Mouse (Mus musculus) cerebellum, adult 8-10 months (tissue): Measurements from ENCODE around the gene Mrpl54.

Experiments
- DNase-seq: peaks from one replicate; pipeline ENCODE4 v3.0.0; 2022

Gene Mrpl54

DNA sequence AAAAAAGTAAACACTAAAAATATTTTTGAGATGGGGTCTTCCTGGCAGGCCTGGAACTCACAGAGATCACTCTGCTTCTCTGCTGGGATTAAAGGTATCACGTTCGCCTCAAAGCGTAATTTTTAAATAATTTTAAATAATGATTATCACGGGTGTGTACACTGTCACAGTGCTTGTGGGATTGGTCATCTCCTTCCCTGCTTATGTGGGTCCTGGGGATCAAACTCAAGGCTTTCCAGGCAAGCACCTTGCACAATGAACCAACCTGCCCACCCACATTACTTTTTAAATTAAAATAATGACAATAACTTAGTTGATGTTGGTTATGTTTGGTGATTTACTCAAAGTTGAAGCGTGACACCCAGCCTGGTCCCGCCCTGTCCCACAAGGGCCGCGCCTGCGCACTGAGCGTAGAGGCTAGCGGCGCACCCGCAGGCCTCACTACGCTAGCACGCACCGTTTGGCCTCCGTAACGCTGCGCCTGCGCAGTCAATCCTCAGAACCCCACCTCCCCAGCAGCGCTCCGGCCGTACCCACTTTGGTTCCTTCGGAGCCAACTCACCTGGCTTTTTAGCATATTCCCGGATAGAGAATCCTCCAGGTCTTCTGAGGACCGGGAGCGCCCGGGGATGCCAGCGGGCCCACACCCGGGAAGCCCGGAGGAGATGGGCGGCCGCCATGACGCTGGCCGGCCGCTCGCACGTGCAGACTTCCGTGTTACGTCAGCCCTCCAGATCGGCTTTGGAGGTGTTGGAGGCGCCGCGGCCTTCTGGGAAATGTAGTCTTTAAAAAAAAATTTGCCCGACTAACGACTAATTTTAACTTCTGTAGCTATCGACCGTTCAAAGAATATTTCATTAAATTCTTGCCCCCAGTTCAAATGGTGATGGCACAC is at the start of gene Mrpl54, which contains the start of gene Apba3:
Gene Mrpl54, minus strand, starts transcription at position 724 of the 895 bp plus-strand sequence.
Gene Apba3, plus strand, starts transcription at position 750 of the 895 bp plus-strand sequence.
- peak; percentile 97 for DNase-seq

DNA sequence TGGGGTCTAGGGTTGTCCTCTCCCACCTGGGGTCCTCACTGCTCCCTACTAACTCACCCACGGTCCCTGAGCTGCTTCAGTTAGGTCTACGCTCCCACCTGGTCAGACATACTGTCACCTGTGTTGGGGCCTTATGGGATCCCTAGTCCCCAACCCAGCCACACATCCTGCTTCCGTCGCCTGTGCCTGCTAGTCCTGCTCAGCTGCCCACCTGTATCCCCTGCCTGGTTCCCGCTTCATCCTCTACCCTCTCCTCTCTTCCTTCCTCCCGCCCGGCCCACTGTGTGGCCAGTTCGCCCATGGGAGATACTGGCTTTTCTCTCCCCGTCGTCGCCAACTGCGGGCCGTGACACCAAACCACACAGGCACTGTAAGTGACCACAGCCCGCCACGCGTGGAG is 48.9 kb upstream of the Mrpl54 start:
- no peak for DNase-seq

DNA sequence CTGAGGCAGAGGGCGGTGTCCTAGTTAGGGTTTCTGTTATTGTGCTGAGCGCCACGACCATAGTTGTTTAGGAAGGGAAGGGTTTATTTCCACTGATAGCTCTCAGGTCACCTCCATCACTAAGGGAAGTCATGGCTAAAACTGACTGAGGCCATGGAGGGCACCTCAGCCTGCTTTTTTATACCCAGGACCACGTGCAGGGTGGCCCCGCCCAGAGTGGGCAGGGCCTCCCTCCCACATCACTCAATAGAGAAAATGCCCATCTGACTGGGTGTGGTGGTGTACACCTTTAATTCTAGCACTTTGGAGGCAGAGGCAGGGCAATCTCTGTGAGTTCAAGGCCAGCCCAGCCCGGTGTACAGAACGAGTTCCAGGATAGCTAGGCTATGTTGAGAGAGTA is 47.5 kb upstream of the Mrpl54 start:
- DNase-seq: no peak

DNA sequence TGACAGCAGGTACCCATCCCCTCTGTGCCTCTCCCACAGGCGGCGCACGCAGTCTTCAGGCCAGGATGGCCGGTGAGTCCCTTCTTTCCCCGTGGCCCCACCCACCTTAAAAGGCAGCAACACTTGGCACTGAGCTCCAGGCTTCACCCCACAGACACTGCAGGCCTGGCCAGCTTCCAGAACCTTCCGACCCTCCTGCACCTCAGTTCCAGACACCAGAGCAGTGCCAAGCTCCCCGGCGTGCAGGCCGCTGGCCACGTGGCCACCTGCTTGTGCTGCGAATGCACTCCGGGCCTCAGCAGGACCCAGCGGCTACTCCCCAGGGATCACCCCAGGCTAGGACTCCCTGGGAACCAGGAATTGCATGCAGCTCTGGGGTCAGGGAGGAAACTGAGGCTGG is 46.8 kb upstream of the Mrpl54 start:
- no peak for DNase-seq

DNA sequence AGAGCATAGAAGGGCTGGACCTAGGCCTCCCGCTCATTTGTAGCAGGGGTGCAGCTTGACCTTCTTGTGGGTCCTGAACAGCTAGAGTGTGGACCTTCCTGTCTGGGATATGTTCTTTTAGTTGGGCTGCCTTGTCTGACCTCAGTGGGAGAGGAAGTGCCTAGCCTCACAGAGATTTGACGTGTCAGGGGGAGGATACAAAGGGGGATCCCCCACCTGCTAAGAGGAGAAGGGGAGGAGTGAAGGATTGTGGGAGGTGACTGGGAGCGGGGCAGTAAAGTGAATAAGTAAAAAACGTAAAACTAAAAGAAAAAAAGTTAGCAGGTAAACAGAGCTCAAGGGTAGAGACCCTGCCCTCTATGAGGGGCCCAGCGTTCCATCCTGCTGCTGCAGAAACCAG is 42.8 kb upstream of the Mrpl54 start:
- no peak for DNase-seq

DNA sequence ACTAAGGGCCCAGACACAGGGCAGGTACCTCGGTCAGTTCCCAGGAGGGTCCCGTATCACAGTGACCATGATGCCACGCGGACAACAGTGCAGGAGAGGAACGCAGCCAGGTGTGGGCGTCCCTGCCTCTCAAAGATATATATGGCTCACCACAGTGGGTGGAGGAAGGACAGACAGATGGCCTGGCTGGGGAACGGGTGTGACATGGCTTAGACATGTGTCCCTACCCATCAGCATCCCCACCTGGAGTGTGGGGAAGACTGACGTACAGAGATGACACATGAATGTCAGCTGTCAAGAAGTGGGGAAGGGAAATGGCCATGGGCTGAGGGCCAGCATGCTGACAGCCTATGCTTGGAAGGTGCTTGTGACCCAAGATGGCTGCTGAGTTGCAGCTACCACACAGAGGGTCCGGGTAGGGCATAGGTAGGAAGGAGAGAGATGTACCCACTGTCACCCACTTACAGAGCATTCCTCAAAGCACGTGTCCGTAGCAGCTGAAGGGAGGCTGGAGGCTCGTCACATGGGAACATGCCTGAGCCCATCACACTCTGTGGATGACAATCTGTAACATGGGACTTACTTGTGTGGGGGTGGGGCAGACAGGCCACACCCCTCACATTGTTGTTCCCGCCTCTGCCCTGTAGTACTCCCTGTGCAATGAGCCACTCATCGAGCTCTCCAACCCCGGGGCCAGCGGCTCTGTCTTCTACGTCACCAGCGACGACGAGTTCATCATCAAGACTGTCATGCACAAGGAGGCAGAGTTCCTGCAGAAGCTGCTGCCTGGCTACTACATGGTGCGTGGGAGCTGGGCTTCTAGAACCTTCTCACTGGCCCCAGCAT is 40.3 kb upstream of the Mrpl54 start:
- no peak for DNase-seq

DNA sequence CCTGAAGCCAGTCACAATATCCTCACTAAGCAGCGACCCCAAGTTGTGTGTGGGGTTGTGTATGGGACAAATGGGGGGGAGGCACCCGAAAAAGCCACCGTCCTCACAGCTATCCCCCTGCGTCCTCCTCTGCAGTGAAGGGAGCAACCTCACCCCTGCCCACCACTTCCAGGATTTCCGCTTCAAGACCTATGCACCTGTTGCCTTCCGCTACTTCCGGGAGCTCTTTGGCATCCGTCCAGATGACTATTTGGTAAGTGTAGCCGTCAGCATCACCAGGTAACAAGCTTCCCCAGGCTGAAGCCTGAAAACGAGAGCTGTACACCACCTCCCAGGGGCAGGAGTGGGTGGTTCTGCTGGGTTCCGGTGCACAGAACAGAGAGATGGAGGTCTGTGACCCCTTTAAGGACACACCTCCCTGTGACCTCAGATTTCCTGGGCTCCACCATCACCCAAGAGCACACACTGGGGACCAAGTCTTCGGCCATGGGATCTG is 39.5 kb upstream of the Mrpl54 start:
- no peak for DNase-seq

DNA sequence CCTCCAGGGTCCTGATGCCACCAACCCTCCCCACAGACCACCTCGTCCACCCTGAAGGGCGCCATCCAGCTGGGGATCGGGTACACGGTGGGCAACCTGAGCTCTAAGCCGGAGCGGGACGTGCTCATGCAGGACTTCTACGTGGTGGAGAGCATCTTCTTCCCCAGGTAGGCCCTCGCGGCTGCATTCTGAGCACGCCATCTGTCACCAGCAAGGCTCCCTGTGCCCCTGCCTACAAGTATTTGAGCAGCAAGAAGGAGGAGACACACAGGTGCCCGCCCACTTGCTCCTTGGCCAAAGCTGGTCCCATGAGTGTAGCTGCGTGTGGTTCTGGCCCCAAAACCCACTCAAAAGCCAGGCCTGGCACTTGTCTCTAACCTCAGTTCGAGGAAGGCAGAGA is 38.9 kb upstream of the Mrpl54 start:
- DNase-seq: no peak

DNA sequence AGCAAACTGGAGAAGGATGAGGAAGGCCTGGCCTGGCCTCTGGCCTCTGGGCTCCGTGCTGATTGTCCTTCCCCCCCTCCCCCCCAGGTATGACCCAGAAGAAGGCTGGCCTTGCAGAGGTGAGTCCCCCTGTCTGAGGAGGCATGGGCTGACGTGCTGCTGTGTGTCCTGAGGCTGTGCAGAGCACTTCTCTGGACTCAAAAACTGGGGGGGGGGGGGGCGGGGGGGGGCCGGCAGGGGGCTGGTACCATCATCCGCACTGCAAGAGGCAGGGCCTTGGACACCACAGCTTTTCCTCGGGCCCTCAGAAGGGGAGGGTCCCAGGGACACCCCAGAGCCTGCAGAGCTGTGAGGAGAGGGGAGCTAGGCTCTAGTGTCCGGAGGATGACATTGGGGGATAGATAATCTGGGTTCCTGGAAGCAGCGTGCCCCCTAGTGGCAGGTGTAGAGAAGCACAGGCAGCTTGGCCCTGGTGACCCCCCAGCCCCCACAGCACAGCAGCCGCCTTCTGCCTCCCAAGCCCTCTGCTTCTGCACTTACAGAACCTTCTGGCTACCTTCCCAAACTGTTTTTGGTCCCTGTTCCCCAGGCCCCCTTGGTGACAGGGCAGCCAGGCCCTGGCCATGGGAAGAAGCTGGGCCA is 38.0 kb upstream of the Mrpl54 start:
- DNase-seq: peak; percentile 77

DNA sequence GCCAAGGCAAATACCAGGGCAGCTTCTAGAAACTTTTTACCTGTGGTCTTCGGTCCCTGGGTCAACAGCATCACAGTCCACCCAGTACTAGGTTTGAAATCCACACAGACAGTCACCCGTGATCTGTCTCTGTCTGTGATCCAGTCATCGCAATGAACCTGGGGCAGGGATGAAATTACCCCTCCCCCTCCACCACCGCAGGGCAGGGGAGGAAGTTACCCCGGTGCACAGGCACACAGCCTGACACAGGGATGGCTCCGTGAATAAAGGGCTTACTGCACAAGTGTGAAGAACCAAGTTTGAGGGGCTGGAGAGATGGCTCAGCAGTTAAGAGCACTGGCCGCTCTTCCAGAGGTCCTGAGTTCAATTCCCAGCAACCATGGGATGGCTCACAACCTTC is 37.0 kb upstream of the Mrpl54 start:
- no peak for DNase-seq

DNA sequence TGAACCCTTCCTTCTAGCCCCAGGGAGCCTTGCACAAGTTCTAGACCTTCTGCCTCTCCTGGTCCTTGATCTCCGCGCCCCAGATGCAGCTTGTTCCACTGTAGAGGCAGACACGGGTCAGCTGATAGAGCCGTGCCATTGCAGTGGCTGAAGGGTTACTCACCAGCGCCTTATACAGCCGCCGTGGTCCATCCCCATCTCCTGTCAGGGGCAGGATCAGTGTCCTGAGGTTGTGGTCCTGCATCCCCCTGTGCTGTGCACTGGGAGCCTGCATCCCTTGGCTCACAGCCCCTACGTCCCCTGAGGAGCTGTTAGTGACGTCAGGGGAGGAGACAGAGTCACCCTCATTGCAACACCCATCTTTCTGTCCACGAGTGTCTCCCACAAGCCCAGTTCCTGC is 36.5 kb upstream of the Mrpl54 start:
- no peak for DNase-seq

DNA sequence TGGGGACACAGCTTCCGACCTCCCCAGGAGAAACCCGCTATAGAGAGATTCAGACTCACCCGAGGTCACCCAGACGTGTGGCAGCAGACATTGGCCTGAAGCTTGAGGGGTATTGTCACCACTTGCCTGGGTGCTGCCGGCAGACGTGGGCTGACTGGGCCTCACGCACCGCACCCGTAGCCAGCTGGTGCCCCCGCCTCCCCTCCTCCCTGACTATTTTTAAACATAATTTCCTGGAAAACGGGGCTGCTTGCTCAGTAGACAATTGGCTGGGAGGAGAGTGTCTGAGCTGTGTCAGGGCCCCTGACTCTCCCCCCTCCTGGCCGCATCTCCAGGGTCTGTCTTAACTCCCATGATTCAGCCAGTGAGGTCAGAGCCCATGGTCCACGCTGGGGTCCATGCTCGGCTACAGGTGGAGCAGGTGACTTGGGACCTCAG is 36.1 kb upstream of the Mrpl54 start:
- no peak for DNase-seq

DNA sequence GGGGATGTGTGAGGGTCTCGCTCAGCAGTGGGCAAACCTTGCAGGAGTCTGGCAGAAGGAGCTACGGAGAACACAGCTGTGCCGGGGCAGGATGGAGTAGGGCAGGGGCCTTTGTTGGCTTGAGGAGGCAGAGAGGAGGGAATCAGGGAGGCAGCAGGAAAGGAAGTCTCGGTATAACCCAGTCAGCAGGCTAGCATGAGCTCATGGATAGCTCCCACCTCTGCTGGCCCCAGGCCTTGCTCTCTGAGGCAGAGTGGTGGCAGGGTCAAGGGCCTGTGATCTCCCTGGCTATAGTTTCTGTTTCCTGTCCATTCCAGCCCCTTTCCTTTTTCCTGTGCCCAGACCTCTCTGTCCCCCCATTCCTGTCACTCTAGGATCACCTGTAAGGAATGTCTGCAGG is 35.6 kb upstream of the Mrpl54 start:
- no peak for DNase-seq

DNA sequence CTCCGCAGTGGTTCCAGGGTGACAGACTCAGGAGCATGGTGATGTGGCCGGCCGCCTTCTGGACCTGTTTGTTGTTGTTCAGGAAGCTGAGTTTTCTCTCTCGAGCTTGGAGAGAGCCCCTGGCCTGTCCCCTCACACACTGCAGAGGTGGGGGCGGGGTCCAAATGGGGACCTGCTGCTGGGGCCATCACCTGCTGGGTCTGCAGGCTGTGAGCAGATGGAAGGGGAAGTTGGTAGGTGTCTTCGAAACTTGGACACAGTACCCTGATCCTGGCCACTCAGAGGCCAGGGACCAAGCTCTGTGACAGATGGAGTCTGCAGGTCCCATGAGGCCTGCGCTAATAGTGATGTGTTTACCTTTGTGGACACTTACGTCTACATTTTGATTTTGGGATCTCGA is 34.6 kb upstream of the Mrpl54 start:
- peak; percentile 78 for DNase-seq

DNA sequence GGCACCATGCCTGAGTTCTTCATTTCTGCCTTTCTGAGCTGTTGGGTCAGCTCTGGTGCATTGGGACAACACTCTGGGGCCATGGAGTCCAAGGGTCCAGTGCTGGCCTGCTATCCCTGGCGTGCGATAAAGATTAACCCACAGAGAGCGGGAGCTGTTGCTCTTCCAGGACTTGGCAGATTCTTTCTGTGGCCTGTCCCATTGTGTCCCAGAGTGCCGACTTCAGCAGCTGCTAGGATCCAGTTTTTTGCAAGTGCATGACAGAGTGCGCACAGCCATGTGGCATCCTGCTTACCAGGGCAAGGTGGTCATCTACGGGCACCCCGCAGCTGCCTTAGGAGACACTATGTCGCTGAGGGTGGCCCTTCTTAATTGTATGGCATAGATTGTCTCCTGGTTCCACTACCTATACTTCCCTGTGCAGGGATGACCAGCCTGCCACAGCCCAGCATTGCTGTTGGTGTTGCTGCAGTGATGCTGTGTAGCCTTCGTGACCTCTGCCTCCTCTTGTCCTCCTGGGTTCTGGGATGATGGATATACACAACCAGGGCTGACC is 33.7 kb upstream of the Mrpl54 start:
- DNase-seq: no peak

DNA sequence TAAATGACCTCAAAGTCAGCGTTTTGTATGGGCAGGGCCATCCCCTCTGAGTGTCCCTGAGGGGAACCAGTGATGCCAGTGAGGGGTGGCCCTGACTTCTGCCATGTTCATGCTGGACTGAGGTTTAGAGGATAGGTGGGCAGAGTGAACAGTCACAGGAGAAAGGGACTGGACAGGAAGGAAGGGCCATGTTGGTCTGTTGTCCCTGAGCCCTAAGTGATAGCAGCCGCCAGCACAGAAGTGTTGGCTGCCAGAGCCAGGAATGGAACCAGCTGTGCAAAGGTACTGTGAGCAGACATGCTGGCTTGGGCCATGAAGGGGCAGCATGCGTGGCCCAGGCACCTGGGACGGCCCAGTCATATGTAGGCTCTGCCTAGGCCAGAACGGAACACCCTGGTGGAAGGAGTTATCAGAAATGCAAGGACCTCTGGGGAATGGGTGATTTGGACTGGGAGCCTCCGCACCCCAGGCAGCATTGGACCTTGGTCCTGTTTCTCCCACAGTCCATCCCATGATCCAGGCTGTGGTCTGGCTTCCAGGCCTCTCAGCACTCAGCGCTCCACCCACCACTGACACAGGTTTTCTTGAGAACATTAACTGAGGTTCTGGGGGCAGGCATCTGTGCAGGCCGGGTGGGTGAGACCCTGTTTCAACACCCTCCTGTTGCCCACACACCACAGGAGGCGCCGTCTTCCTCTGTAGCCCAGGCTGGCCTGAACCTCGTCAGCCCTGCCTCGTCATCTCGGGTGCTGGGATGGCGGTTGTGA is 33.0 kb upstream of the Mrpl54 start:
- DNase-seq: no peak

DNA sequence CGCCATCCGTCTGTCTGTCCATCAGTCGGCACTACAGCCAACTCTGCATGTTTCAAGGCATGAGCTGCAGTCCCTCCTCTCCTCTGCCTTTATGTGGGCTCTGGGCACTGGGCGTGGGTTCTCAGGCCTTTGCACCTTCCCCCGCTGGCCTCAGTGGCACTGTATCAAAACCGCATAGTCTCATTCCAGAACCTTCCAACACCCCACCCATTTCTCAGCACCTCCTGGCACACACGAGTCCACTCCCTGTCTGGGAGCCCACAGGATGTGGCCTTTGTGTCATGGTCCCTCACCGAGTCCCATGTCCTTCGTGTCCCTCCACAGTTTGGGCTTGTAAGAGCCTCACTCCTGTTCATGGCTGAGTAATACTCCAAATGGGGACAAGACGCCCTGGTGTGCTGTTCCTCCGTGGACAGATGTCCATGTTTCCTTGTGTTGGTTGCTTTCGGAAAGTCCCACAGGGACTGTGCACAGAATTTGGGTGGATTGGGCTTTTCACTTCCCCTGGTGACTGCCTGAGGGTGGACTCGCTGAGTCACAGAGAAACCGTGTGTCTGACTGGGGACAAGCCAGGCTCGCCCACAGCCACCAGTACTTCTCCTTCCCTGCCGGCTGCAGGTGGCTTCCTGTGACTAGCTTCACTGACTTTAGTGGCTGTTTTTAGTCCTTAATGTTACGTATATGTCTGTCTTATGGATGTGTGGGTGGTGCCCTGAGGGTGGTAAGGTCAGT is 31.8 kb upstream of the Mrpl54 start:
- no peak for DNase-seq

DNA sequence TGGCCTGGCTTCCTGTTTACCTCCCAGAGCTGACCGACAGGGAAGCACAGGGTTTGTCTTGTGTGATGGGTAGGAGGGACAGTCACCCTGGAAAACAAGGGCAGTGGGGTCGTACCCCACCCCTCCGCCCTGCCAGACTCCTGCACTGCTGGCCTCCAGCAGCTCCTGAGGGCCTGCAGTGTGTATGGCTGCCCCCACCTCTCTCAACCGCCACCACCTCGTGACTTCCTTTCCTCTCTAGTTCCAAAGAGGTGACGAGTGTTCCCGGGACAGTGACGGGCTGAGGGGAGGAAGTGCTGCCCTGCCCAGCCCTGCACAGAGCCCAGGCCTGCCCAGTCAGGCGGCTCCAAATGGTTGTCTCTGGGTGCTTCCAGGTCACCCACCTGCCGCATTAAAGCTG is 31.1 kb upstream of the Mrpl54 start:
- no peak for DNase-seq

DNA sequence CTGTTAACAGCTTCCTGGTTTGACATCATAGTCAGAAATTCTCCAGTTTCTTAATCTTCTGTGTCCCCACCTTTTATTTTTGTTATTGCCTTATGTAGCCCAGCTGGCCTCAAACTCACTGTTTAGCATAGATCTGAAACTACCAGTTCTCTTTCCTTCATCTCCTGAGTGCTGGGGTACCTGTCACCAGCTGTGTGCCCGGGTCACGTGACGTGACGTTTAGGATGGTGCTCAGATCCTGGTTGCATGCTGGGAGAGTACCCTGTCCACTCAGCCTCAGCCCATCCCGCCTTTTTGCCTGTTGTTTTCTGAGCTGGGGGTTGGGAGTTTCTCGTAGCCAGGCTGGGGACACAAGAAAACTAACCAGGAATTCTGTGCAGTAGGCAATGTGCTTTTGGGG is 30.5 kb upstream of the Mrpl54 start:
- no peak for DNase-seq

DNA sequence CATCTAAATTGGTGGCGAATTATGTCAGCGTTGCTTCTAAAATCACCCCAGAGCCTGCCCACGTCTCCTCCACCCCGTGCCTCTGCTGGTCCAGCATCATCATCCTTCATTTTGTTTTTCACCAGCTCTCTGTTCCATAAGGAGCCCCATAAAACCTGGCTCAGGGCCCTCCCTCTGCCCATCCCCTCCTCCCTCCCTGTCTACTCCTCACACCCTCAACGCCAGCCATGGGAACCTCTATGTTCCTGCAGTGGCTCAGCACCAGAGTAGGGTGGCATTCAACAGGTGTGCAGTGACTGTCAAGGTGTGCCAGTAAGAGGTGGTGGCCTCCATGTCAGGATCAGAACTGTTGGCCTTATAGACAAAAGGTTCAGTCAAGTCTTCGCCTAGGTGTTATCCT is 28.5 kb upstream of the Mrpl54 start:
- DNase-seq: no peak

DNA sequence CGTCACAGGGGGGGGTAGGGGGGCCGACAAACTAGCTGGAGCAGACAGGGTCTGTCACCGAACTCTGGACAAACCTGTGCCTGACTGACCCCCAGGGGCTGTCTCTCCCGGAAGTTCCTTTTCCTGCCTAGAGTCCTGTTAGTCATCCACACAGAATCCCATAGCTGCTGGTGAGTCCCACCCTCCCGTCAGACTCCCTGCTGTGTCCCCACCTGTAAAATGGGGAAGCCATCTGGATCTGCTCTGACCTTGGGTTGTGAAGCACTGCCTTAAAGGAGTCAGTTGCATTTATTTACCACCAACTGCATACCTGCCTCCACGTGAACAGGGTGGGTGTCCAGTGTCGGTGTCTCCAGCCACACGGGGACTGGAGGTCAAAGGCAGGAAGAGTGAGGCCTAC is 27.7 kb upstream of the Mrpl54 start:
- DNase-seq: peak; percentile 86
